Comparison of ENCODE assay signal across 27 mouse cellular contexts in the genomic region with DNA sequence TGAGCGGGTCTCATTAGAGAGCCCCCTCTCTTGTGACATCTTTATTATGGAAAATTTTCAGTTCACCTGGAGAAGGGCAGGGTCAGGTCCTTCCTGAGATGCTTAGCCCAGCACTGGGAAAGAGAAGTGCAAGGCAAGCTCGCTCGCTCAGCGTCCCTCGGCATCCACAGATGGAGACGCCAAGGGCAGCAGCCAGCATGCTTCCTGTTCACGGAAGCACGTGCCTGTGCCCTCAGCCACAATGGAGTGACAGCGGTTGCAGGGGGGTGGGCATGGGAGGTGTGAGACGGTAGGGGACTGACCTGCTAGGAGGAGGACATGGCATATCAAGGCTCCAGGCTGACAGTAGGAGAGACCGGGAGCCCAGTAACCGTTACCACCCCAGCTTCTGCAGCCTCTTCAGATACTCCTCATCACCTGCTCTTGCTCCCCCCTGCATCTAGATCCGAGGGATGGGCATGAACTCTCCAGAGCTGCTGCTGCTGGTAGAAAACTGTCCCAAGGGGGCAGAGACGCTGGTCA. TPM values are rescaled to one million over a fixed set of nuclear protein-coding genes. Genes with fewer than 3 reads are reported as not detected.
DNase-seq lines count a peak whose midpoint lies in the region; ATAC-seq lines count a peak whose summit lies in the region.
"Had no signal": no experiment of that assay in that cellular context is flagged by ENCODE, and none has a peak within 500 bp of the region (broad histone marks: within the 10 kb centered on the region; RNA-seq: fewer than 3 reads in every experiment).

No protein-coding gene starts in this region.

- no peaks in the 10 kb centered on the region for H3K9me3 ChIP-seq in embryonic facial prominence, embryonic 13.5 days
- H3K9me3 ChIP-seq in embryonic facial prominence, embryonic 10.5 days: no peaks in the 10 kb centered on the region
- H3K9me3 ChIP-seq in hindbrain, embryonic 12.5 days (replicated peaks): no peaks in the 10 kb centered on the region
- H3K9me3 ChIP-seq in hindbrain, embryonic 10.5 days: no peaks in the 10 kb centered on the region
- H3K9me3 ChIP-seq: embryonic facial prominence, embryonic 12.5 days; embryonic facial prominence, embryonic 15.5 days; forebrain, embryonic 13.5 days; forebrain, embryonic 15.5 days; G1E had no signal

- no peak overlapping the region for H3K4me2 ChIP-seq in embryonic facial prominence, embryonic 13.5 days
- no peak overlapping the region for H3K4me2 ChIP-seq in hindbrain, embryonic 12.5 days (replicated peaks)
- H3K4me2 ChIP-seq: embryonic facial prominence, embryonic 12.5 days; embryonic facial prominence, embryonic 15.5 days; forebrain, embryonic 13.5 days; forebrain, embryonic 15.5 days had no signal

- no peaks in the 10 kb centered on the region for H3K27me3 ChIP-seq in embryonic facial prominence, embryonic 13.5 days
- no peaks in the 10 kb centered on the region for H3K27me3 ChIP-seq in embryonic facial prominence, embryonic 10.5 days (replicated peaks; ENCODE audit: low read depth, poor library complexity, severe bottlenecking)
- H3K27me3 ChIP-seq in hindbrain, embryonic 12.5 days: no peaks in the 10 kb centered on the region
- no peaks in the 10 kb centered on the region for H3K27me3 ChIP-seq in hindbrain, embryonic 10.5 days (ENCODE audit: insufficient read depth, poor library complexity, severe bottlenecking)
- H3K27me3 ChIP-seq: CH12.LX; embryonic facial prominence, embryonic 12.5 days; embryonic facial prominence, embryonic 15.5 days; forebrain, embryonic 13.5 days; forebrain, embryonic 15.5 days; Patski had no signal

- H3K4me3 ChIP-seq in embryonic facial prominence, embryonic 13.5 days: no peak overlapping the region
- no peak overlapping the region for H3K4me3 ChIP-seq in embryonic facial prominence, embryonic 10.5 days
- H3K4me3 ChIP-seq in hindbrain, embryonic 12.5 days: no peak overlapping the region
- H3K4me3 ChIP-seq in hindbrain, embryonic 10.5 days: no peak overlapping the region
- H3K4me3 ChIP-seq: embryonic facial prominence, embryonic 12.5 days; embryonic facial prominence, embryonic 15.5 days; forebrain, embryonic 13.5 days; forebrain, embryonic 15.5 days had no signal

- H3K27ac ChIP-seq in embryonic facial prominence, embryonic 13.5 days: no peak overlapping the region
- no peak overlapping the region for H3K27ac ChIP-seq in embryonic facial prominence, embryonic 10.5 days (replicated peaks)
- no peak overlapping the region for H3K27ac ChIP-seq in hindbrain, embryonic 12.5 days
- no peak overlapping the region for H3K27ac ChIP-seq in hindbrain, embryonic 10.5 days
- H3K27ac ChIP-seq: embryonic facial prominence, embryonic 12.5 days; embryonic facial prominence, embryonic 15.5 days; forebrain, embryonic 13.5 days; forebrain, embryonic 15.5 days had no signal

- no peak for DNase-seq in embryonic facial prominence, embryonic 10.5 days (ENCODE audit: low spot score)
- no peak for DNase-seq in hindbrain, embryonic 10.5 days (ENCODE audit: low spot score)
- DNase-seq: adrenal gland, adult 8-10 months; adrenal gland, postnatal 14 days; adrenal gland, postnatal 36 days; B cell, adult 2 months; cerebellum, adult 11-12 months; cerebellum, adult 2 months; cerebellum, adult 9-10 months; cerebellum, postnatal 25 days; embryo, embryonic 11 days; forebrain, postnatal 0 days had no signal

- peaks cover 99% of the 10 kb centered on the region for H3K36me3 ChIP-seq in embryonic facial prominence, embryonic 13.5 days
- peaks cover 99% of the 10 kb centered on the region for H3K36me3 ChIP-seq in embryonic facial prominence, embryonic 10.5 days (replicated peaks)
- H3K36me3 ChIP-seq in hindbrain, embryonic 12.5 days: peaks cover 98% of the 10 kb centered on the region
- peaks cover 99% of the 10 kb centered on the region for H3K36me3 ChIP-seq in hindbrain, embryonic 10.5 days

- WGBS in embryonic facial prominence, embryonic 13.5 days: 90% methylated on average over 14 of the region's 14 CpGs
- WGBS in embryonic facial prominence, embryonic 10.5 days: 88% methylated on average over 14 of the region's 14 CpGs
- WGBS in hindbrain, embryonic 12.5 days: 91% methylated on average over 14 of the region's 14 CpGs
- WGBS in hindbrain, embryonic 10.5 days: 90% methylated on average over 14 of the region's 14 CpGs

- H3K4me1 ChIP-seq in embryonic facial prominence, embryonic 13.5 days: no peaks in the 10 kb centered on the region
- H3K4me1 ChIP-seq in embryonic facial prominence, embryonic 10.5 days: no peaks in the 10 kb centered on the region
- H3K4me1 ChIP-seq in hindbrain, embryonic 12.5 days: no peaks in the 10 kb centered on the region
- no peaks in the 10 kb centered on the region for H3K4me1 ChIP-seq in hindbrain, embryonic 10.5 days (replicated peaks)
- H3K4me1 ChIP-seq: embryonic facial prominence, embryonic 12.5 days; embryonic facial prominence, embryonic 15.5 days; forebrain, embryonic 13.5 days; forebrain, embryonic 15.5 days had no signal

- H3K9ac ChIP-seq in embryonic facial prominence, embryonic 13.5 days: peak overlapping the region; percentile 16; the same call in 1 of the 2 replicates
- peak overlapping the region; percentile 2; the same call in 1 of the 2 replicates for H3K9ac ChIP-seq in hindbrain, embryonic 12.5 days
- H3K9ac ChIP-seq: embryonic facial prominence, embryonic 12.5 days; embryonic facial prominence, embryonic 15.5 days; forebrain, embryonic 13.5 days; forebrain, embryonic 15.5 days; forebrain, postnatal 0 days had no signal

- ATAC-seq in embryonic facial prominence, embryonic 13.5 days (ENCODE audit: insufficient number of reproducible peaks, insufficient read depth, low FRiP score, low TSS enrichment, low read depth): no peak
- no peak for ATAC-seq in hindbrain, embryonic 12.5 days (ENCODE audit: low FRiP score)
- peak; percentile 47; the same call in 1 of the 2 replicates for ATAC-seq in common myeloid progenitor, adult 5-6 weeks (replicated peaks; ENCODE audit: low read depth, poor library complexity, severe bottlenecking)
- ATAC-seq in erythroblast, adult 5-6 weeks (replicated peaks; ENCODE audit: low FRiP score, poor library complexity, severe bottlenecking): no peak
- ATAC-seq: activated CD4-positive, CD25-positive, alpha-beta regulatory T cell, adult 4 months; CD4-positive, CD25-positive, alpha-beta regulatory T cell, adult 4 months; forebrain, embryonic 13.5 days; forebrain, embryonic 15.5 days; forebrain, postnatal 0 days; Patski had no signal

RNA-seq across cellular contexts. Expression of a gene that starts 6.4 kb away (rescaled TPM):
- not detected in 2 replicates for polyA plus RNA-seq in embryonic facial prominence, embryonic 13.5 days (2015; fragmentation: Nextera tagmentation; extraction: Ambion mirVana)
- not detected in 2 replicates for polyA plus RNA-seq in embryonic facial prominence, embryonic 10.5 days (2016; fragmentation: Nextera tagmentation; extraction: Ambion mirVana)
- not detected in 2 replicates for polyA plus RNA-seq in hindbrain, embryonic 12.5 days (2016; fragmentation: Nextera tagmentation; extraction: Ambion mirVana)
- not detected in 2 replicates for polyA plus RNA-seq in hindbrain, embryonic 10.5 days (2016; fragmentation: Nextera tagmentation; extraction: Ambion mirVana)
- total RNA-seq in common myeloid progenitor, adult 5-6 weeks (2017): not detected in 2 replicates
- not detected in 2 replicates for total RNA-seq in erythroblast, adult 5-6 weeks (2015; ENCODE audit: low replicate concordance)
- not detected in 2 replicates for total RNA-seq in erythroblast, adult 5-6 weeks (2017; ENCODE audit: low replicate concordance)
- total RNA-seq: adrenal gland, adult 18-20 months; adrenal gland, postnatal 14 days; adrenal gland, postnatal 36 days had no signal
- polyA plus RNA-seq: activated CD4-positive, CD25-positive, alpha-beta regulatory T cell, adult 4 months; CD4-positive, CD25-positive, alpha-beta regulatory T cell, adult 4 months; embryonic facial prominence, embryonic 12.5 days; embryonic facial prominence, embryonic 15.5 days; forebrain, embryonic 11.5 days; forebrain, embryonic 13.5 days; forebrain, embryonic 15.5 days; Patski had no signal

RNA-seq across cellular contexts. Expression of a gene that starts 23.9 kb away (rescaled TPM):
- 36.0 and 43.2 TPM in 2 replicates for polyA plus RNA-seq in embryonic facial prominence, embryonic 13.5 days (2015; fragmentation: Nextera tagmentation; extraction: Ambion mirVana)
- polyA plus RNA-seq in embryonic facial prominence, embryonic 10.5 days (2016; fragmentation: Nextera tagmentation; extraction: Ambion mirVana): 43.4 and 45.2 TPM in 2 replicates
- 47.0 and 50.8 TPM in 2 replicates for polyA plus RNA-seq in hindbrain, embryonic 12.5 days (2016; fragmentation: Nextera tagmentation; extraction: Ambion mirVana)
- polyA plus RNA-seq in hindbrain, embryonic 10.5 days (2016; fragmentation: Nextera tagmentation; extraction: Ambion mirVana): 45.9 and 57.2 TPM in 2 replicates
- total RNA-seq in common myeloid progenitor, adult 5-6 weeks (2017): 48.9 and 54.0 TPM in 2 replicates
- 15.2 and 35.9 TPM in 2 replicates for total RNA-seq in erythroblast, adult 5-6 weeks (2015; ENCODE audit: low replicate concordance)
- total RNA-seq in erythroblast, adult 5-6 weeks (2017; ENCODE audit: low replicate concordance): 7.8 and 21.0 TPM in 2 replicates

RNA-seq across cellular contexts. Expression of a gene that starts 24.7 kb away (rescaled TPM):
- 0.62 and 1.8 TPM in 2 replicates for polyA plus RNA-seq in embryonic facial prominence, embryonic 13.5 days (2015; fragmentation: Nextera tagmentation; extraction: Ambion mirVana)
- not detected in 2 replicates for polyA plus RNA-seq in embryonic facial prominence, embryonic 10.5 days (2016; fragmentation: Nextera tagmentation; extraction: Ambion mirVana)
- 0.10 and 0.73 TPM in 2 replicates for polyA plus RNA-seq in hindbrain, embryonic 12.5 days (2016; fragmentation: Nextera tagmentation; extraction: Ambion mirVana)
- polyA plus RNA-seq in hindbrain, embryonic 10.5 days (2016; fragmentation: Nextera tagmentation; extraction: Ambion mirVana): 0.07 TPM in 1 of 2 replicates, not detected in the other
- total RNA-seq in common myeloid progenitor, adult 5-6 weeks (2017): 0.50 TPM in 1 of 2 replicates, not detected in the other
- not detected in 2 replicates for total RNA-seq in erythroblast, adult 5-6 weeks (2015; ENCODE audit: low replicate concordance)
- total RNA-seq in erythroblast, adult 5-6 weeks (2017; ENCODE audit: low replicate concordance): not detected in 2 replicates
- total RNA-seq: adrenal gland, adult 18-20 months; adrenal gland, postnatal 36 days; forebrain, postnatal 0 days; G1E had no signal
- polyA plus RNA-seq: CD4-positive, CD25-positive, alpha-beta regulatory T cell, adult 4 months; cerebellum, adult 2 months; forebrain, embryonic 11.5 days; forebrain, embryonic 13.5 days; forebrain, embryonic 15.5 days; forebrain, postnatal 0 days; G1E had no signal

RNA-seq across cellular contexts. Expression of a gene that starts 28.0 kb away (rescaled TPM):
- 16.4 and 17.6 TPM in 2 replicates for polyA plus RNA-seq in embryonic facial prominence, embryonic 13.5 days (2015; fragmentation: Nextera tagmentation; extraction: Ambion mirVana)
- polyA plus RNA-seq in embryonic facial prominence, embryonic 10.5 days (2016; fragmentation: Nextera tagmentation; extraction: Ambion mirVana): 16.8 and 18.0 TPM in 2 replicates
- 20.1 and 23.6 TPM in 2 replicates for polyA plus RNA-seq in hindbrain, embryonic 12.5 days (2016; fragmentation: Nextera tagmentation; extraction: Ambion mirVana)
- polyA plus RNA-seq in hindbrain, embryonic 10.5 days (2016; fragmentation: Nextera tagmentation; extraction: Ambion mirVana): 16.6 and 20.7 TPM in 2 replicates
- total RNA-seq in common myeloid progenitor, adult 5-6 weeks (2017): 6.3 and 12.7 TPM in 2 replicates
- total RNA-seq in erythroblast, adult 5-6 weeks (2015; ENCODE audit: low replicate concordance): 1.9 and 3.1 TPM in 2 replicates
- total RNA-seq in erythroblast, adult 5-6 weeks (2017; ENCODE audit: low replicate concordance): 1.0 and 2.6 TPM in 2 replicates
- total RNA-seq: CH12.LX had no signal
- polyA plus RNA-seq: activated CD4-positive, CD25-positive, alpha-beta regulatory T cell, adult 4 months; CD4-positive, CD25-positive, alpha-beta regulatory T cell, adult 4 months had no signal

RNA-seq across cellular contexts. Expression of a gene that starts 35.6 kb away (rescaled TPM):
- polyA plus RNA-seq in embryonic facial prominence, embryonic 13.5 days (2015; fragmentation: Nextera tagmentation; extraction: Ambion mirVana): 13.1 and 16.8 TPM in 2 replicates
- polyA plus RNA-seq in embryonic facial prominence, embryonic 10.5 days (2016; fragmentation: Nextera tagmentation; extraction: Ambion mirVana): 7.0 and 9.1 TPM in 2 replicates
- 13.4 and 14.6 TPM in 2 replicates for polyA plus RNA-seq in hindbrain, embryonic 12.5 days (2016; fragmentation: Nextera tagmentation; extraction: Ambion mirVana)
- polyA plus RNA-seq in hindbrain, embryonic 10.5 days (2016; fragmentation: Nextera tagmentation; extraction: Ambion mirVana): 9.9 and 10.2 TPM in 2 replicates
- 0.32 TPM in 1 of 2 replicates, not detected in the other for total RNA-seq in common myeloid progenitor, adult 5-6 weeks (2017)
- total RNA-seq in erythroblast, adult 5-6 weeks (2015; ENCODE audit: low replicate concordance): 3.8 TPM in 1 of 2 replicates, not detected in the other
- 4.3 and 6.0 TPM in 2 replicates for total RNA-seq in erythroblast, adult 5-6 weeks (2017; ENCODE audit: low replicate concordance)
- polyA plus RNA-seq: activated CD4-positive, CD25-positive, alpha-beta regulatory T cell, adult 4 months had no signal
